Mouse (Mus musculus): Measurements from ENCODE around the gene Krtap3-2.
"Not testable (repeated sequence)": the region's sequence is repeated elsewhere in the genome, so short reads cannot be mapped to it uniquely, and the experiment has no call there.

Gene Krtap3-2

DNA sequence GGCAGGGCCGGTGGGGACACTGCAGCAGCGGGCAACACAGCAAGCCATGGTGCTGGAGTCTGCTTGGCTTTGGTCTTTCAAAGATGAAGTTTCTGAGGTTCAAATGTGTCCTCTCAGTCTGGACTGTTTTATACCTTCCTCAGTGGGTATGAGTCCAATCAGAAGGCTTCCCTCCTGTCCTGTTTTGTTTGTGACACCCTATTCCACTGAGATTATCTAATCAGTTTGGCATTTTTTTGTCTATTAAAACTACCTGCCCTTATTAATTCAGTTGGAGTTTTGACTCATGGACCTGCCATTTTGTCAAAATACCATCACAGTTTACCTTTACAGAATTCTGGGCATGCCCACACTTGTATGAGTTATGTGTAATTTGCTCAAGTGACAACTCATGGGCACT is at the start of gene Krtap3-2:
Gene Krtap3-2 (minus strand): TSS at position 101 of the 400 bp plus-strand sequence.
- DNase-seq (ENCODE audit: low spot score) = no peak

DNA sequence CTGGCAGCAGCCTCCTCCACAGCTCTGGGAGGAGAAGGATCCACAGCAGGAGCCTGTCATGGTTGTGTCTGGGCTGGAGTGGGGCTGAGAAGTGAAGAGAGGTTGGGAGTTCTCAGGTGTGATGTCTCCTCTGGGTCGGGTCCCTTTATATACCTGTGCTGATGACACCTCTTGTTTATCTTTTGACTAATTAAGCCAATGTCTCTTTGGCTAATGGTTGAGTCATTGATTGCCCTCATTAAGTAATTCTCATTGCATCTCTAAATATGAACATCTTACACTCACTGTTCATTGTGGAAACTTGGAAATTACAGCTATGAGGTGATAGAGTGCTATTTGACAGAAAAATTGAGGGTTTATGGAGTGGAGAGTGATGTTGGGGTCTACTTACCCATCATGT is 46.6 kb upstream of the Krtap3-2 start, which contains the start of gene Gm11938:
Gene Gm11938 (minus strand): TSS at position 101 of the 400 bp plus-strand sequence.
- DNase-seq (ENCODE audit: low spot score) = not testable (repeated sequence)

DNA sequence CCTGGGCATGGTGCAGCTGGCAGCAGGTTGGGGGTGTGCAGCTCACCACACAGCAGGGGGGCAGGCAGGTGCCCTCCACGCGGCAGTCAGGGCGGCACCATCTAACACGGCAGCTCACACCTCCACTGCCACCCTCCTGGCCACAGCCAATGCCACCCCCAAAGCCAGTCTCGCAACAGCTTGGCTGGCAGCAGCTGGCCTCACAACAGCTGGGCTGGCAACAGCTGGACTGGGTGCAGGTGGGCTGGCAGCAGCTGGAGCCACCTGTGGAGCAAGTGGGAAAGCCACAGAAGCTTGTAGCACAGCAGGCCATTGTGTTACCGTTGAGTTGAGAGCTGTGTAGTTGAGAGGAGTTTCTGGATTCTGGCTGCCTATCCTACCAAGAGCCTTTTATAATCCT is 41.1 kb upstream of the Krtap3-2 start, which contains the start of gene Krtap9-3:
Gene Krtap9-3 (minus strand): TSS at position 364 of the 400 bp plus-strand sequence.
- not testable (repeated sequence) for DNase-seq (ENCODE audit: low spot score)

- DNase-seq (ENCODE audit: low spot score) = no peak
Measured at GRCm38 (mm10) chr11:99590981-99591380, 34.3 kb upstream of the Krtap3-2 start, which contains the start of gene Krtap1-3. TSS of gene Krtap1-3 (minus strand) at chr11:99591339.

- DNase-seq (ENCODE audit: low spot score) = no peak
Measured at GRCm38 (mm10) chr11:99585096-99585495, 28.4 kb upstream of the Krtap3-2 start.

DNA sequence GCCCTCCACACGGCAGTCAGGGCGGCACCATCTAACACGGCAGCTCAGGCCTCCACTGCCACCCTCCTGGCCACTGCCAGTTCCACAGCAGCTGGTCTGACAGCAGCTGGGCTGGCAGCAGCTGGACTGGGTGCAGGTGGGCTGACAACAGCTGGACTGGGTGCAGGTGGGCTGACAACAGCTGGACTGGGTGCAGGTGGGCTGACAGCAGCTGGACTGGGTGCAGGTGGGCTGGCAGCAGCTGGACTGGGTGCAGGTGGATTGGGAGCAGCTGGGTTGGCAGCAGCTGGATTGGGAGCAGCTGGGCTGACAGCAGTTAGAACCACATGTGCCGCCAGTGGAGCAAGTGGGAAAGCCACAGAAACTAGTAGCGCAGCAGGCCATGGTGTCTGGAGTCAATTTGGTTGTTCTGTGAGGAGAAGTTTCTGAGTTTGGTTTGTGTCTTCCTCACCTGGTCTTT is 26.6 kb upstream of the Krtap3-2 start, which contains the start of gene Krtap1-4:
Gene Krtap1-4 (minus strand): TSS at position 410 of the 460 bp plus-strand sequence.
- DNase-seq (ENCODE audit: low spot score) = no peak

- no peak for DNase-seq (ENCODE audit: low spot score)
Measured at GRCm38 (mm10) chr11:99581564-99581963, 24.9 kb upstream of the Krtap3-2 start.

DNA sequence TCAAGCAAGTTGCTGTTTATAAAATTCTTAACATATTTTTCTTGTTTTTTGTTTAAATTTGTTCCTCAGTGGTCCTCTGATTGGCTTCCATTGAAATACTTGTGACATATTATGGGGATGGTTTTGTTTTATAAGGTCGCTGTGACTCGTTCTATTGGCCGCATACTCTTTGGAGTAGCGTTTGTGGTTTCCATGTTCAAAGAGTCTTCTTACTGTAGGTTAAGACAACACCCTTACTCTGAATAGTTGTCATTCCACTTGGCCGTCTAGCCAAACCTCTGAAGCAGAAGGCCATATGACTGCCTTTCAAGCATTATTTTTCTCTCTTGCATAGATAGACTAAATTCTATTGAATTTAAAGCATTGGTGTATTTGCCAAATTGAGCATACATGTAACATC is 24.4 kb upstream of the Krtap3-2 start:
- no peak for DNase-seq (ENCODE audit: low spot score)

- no peak for DNase-seq (ENCODE audit: low spot score)
Measured at GRCm38 (mm10) chr11:99580636-99581035, 24.0 kb upstream of the Krtap3-2 start, which contains the start of gene Krtap1-5. TSS of gene Krtap1-5 (minus strand) at chr11:99581016.

- DNase-seq (ENCODE audit: low spot score) = peak; percentile 56
Measured at GRCm38 (mm10) chr11:99574106-99574505, 17.5 kb upstream of the Krtap3-2 start.

DNA sequence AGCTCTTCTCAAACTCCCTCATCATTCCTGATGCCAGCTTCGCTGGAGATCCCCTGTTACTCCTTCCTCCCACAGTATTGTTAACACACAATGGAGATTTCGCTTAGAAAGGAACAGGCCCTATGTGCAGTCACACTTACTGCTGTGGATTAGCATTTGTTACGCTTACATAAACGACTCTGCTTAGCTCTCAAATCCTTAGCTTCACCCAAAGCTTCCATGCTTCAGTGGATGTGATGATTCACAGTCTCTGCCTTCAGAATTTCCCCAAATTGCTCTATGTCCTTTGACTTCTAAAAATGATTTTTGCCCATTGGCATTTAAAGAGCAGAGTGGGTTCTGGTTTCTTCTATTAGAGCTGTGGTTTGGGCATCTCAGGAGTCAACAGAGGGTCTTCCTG is 16.5 kb upstream of the Krtap3-2 start:
- DNase-seq (ENCODE audit: low spot score) = no peak

DNA sequence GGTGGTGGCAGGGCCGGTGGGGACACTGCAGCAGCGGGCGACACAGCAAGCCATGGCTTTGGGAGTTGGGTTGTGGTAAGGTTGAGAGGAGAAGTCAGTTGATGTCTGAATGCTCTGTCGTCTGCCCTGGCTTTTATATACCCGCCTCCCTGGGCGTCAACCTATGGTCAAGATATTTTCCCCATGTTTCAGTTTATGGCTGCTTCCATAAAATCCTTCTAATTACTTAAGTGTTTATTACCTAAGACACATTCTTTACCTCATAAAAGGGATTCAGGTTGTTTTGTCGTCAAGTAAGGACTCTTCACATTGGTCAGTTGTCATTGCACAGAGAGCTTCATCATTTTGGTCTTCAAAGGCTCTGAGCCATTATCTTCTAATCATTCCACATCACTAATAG is 9.9 kb upstream of the Krtap3-2 start, which contains the start of gene Krtap3-1:
Gene Krtap3-1 (minus strand): TSS at position 101 of the 400 bp plus-strand sequence.
- no peak for DNase-seq (ENCODE audit: low spot score)

DNA sequence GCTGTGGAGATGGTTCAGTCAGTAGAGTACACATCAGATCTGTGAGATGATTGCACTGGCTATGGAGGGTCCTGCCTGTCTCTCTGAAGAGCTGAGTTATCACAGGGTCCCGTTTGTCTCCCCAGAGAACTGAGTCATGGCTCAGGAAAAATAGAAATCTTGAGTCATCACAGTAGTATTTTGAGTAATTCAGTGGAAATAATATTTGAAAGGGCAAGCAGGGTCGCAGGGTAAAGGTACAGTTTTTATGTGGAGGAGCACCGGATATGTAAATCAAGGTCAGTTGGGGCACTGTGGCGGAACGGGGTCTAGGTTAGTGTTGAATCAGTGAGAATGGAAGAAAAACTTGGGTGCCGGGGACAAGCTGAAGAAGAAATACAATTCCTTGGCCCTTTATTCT is 5.9 kb upstream of the Krtap3-2 start:
- DNase-seq (ENCODE audit: low spot score) = no peak

DNA sequence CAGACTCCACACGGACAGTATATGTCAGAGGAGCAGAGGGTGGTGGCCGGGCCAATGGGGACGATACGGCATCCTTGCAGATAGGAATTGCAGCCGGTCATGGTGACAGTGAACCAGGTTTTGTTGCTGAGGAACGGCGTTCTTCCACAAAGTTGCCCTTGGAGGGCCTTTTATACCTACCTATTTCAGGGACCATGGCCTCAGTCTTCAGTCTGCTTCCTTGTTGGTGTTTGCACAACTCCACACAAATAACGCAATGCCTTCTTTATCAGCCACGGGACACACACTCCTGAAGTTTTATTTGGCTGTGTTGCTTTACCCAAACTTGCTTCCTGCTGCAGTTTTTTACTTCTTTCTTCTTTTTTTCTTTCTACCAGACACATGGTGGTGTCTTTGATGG is 2.7 kb upstream of the Krtap3-2 start, which contains the start of gene Gm11939:
Gene Gm11939 (minus strand): TSS at position 101 of the 400 bp plus-strand sequence.
- DNase-seq (ENCODE audit: low spot score) = no peak

DNA sequence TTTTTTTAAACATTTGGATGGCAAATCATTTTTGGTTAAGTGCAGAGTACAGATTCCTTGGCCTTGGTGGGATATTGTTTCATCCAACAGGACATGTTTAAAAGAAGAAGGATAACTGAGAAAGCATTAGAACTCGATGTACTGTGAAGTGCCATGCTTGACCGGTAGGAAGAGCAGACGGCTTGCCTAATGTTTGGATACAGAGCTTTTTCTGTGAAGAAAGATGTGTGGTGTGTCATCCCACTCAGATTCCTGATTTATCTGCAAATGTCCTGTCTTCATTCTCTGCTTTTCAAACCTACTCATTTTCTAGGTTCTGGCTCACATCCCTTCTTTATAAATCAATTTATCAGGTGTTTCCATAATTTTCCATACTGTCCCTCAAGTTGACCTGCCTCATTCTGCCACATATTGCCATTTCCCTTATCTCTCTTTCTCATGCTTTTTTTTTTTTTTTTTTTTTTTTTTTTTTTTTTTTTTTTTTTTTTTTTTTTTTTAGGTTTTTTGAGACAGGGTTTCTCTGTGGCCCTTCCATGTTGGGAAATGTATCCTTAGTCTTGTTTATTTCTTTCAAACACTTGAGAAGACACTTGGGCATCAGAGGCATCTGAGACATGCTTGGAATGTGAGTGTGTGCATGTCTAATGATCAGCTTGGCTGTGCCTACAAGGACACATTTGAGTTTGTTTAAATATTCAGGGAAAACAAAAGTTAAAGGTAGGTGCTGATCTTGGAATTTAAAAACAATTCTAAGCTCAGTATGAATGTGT is 1.5 kb upstream of the Krtap3-2 start:
- DNase-seq (ENCODE audit: low spot score) = no peak

- no peak for DNase-seq (ENCODE audit: low spot score)
Measured at GRCm38 (mm10) chr11:99556195-99556594, 458 bp downstream of the Krtap3-2 start.

- DNase-seq (ENCODE audit: low spot score) = no peak
Measured at GRCm38 (mm10) chr11:99550765-99551164, 5.9 kb downstream of the Krtap3-2 start, which contains the start of gene Krtap3-3. TSS of gene Krtap3-3 (minus strand) at chr11:99550865.

DNA sequence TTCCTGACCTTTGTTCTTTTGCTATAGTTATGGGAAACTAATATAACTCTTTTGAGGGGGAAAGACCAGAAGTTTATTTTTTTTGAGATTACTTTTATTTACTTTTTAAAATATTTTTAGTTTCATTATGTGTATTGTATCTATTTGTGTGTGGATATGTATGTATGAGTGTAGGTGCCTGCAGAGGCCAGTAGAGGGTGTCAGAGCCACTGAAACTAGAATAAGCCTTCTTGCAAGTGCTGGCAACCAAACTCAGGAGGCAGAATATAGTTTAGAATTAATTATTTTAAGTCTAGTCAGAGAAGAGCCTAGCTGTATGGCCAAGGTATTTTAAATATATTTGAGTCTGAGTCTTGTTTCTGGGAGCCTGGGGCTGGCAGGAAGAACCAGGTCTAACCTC is 8.8 kb downstream of the Krtap3-2 start:
- no peak for DNase-seq (ENCODE audit: low spot score)

GRCm38 (mm10) chr11:99539721-99540120 is 16.9 kb downstream of the Krtap3-2 start:
- DNase-seq (ENCODE audit: low spot score) = no peak

GRCm38 (mm10) chr11:99521288-99521860 is 35.3 kb downstream of the Krtap3-2 start, which contains the start of gene Krt39:
TSS of gene Krt39 (minus strand) at chr11:99521338.
- no peak for DNase-seq (ENCODE audit: low spot score)

DNA sequence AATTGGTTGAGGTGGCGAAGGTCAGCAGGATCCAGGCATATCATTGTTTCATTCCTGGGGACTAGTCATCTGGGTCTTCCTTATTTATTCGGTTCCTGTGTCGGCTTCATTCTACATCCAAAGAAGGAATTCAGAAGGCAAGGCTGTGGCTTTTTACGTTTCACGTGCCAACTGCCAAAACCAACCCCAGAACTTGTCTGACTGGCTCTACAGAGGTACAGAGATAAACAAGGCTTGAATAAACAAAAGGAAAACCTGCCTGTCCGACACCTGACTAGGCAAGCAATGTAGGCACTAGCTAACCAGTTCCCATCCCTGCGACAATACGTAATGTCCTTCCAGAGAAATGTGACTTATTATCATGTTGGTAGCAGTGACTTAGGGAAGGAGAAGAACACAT is 42.6 kb downstream of the Krtap3-2 start:
- no peak for DNase-seq (ENCODE audit: low spot score)

All from yolk sac, embryonic 10.5 days (tissue).